In genomic region chr19:27346501-27346900, GRCm38 (mm10) we compare ENCODE assay signal across 20 mouse cellular contexts. TPM values are rescaled to one million over a fixed set of nuclear protein-coding genes. Genes with fewer than 3 reads are reported as not detected.
"Had no signal": no experiment of that assay in that cellular context is flagged by ENCODE, and none has a peak within 500 bp of the region (broad histone marks: within the 10 kb centered on the region; RNA-seq: fewer than 3 reads in every experiment).

No protein-coding gene starts in this region.

- H3K27me3 ChIP-seq: hindbrain, embryonic 15.5 days; limb, embryonic 15.5 days; liver, embryonic 12.5 days; lung, embryonic 15.5 days; neural tube, embryonic 15.5 days had no signal

- H3K4me1 ChIP-seq: hindbrain, embryonic 15.5 days; limb, embryonic 15.5 days; liver, embryonic 12.5 days; lung, embryonic 15.5 days; neural tube, embryonic 15.5 days had no signal

- H3K36me3 ChIP-seq: hindbrain, embryonic 15.5 days; limb, embryonic 15.5 days; liver, embryonic 12.5 days; lung, embryonic 15.5 days; neural tube, embryonic 15.5 days had no signal

- DNase-seq: layer of hippocampus, adult 9-11 months; layer of hippocampus, postnatal 36 days; lung, postnatal 14 days; midbrain, embryonic 14.5 days; right cerebral cortex, postnatal 4 days; spleen, adult 18-20 months; thymus, postnatal 36 days had no signal

- H3K27ac ChIP-seq: hindbrain, embryonic 15.5 days; limb, embryonic 15.5 days; liver, embryonic 12.5 days; lung, embryonic 15.5 days; neural tube, embryonic 15.5 days had no signal

- H3K4me3 ChIP-seq: hindbrain, embryonic 15.5 days; limb, embryonic 15.5 days; liver, embryonic 12.5 days; lung, embryonic 15.5 days; myocyte; neural tube, embryonic 15.5 days had no signal

- H3K9me3 ChIP-seq: hindbrain, embryonic 15.5 days; limb, embryonic 15.5 days; liver, embryonic 12.5 days; lung, embryonic 15.5 days; neural tube, embryonic 15.5 days had no signal

RNA-seq across cellular contexts. Expression of gene Kcnv2, which starts 24.1 kb away (rescaled TPM):
- total RNA-seq: left cerebral cortex, postnatal 25 days; megakaryocyte-erythroid progenitor cell, adult 5-6 weeks had no signal
- polyA plus RNA-seq: inflammation-experienced regulatory T-cells, adult 6 months; limb, embryonic 11.5 days; liver, embryonic 12.5 days; liver, embryonic 16.5 days; myocyte; neural tube, embryonic 11.5 days; neural tube, embryonic 15.5 days; stomach, embryonic 14.5 days had no signal
